Mouse (Mus musculus) intestine, embryonic 16.5 days (tissue): ENCODE data around the gene Lrrc17. TPM values are rescaled to one million over a fixed set of nuclear protein-coding genes. Genes with fewer than 3 reads are reported as not detected.
"Not testable (repeated sequence)": the region's sequence is repeated elsewhere in the genome, so short reads cannot be mapped to it uniquely, and the experiment has no call there.

Source experiments
- ATAC-seq: fragments of 200-750 bp; cut with Nextera tagmentation; 2 replicates; pipeline ENCODE4 v1.8.0; 2017; ENCODE audit warnings: moderate TSS enrichment, moderate library complexity
- H3K27ac ChIP-seq: fragments of 300-500 bp; sonication (generic); 2 replicates; pipeline ENCODE4 v1.5.1; 2014; ENCODE audit warnings: mild to moderate bottlenecking, low read length
- H3K27me3 ChIP-seq: fragments of 300-500 bp; sonication (generic); replicated peaks from 2 replicates; pipeline ENCODE4 v1.6.1; 2014; ENCODE audit warnings: low read length, control low read depth, mixed read lengths; ENCODE audit not compliant: control insufficient read depth, insufficient read depth
- H3K36me3 ChIP-seq: fragments of 300-500 bp; sonication (generic); 2 replicates; pipeline ENCODE4 v1.6.1; 2014; ENCODE audit warnings: low read length, control low read depth; ENCODE audit not compliant: control insufficient read depth, insufficient read depth
- H3K4me1 ChIP-seq: fragments of 300-500 bp; sonication (generic); 2 replicates; pipeline ENCODE4 v1.6.1; 2014; ENCODE audit warnings: low read length, control low read depth, mixed read lengths; ENCODE audit not compliant: control insufficient read depth, insufficient read depth
- H3K4me2 ChIP-seq: fragments of 300-500 bp; sonication (generic); 2 replicates; pipeline ENCODE4 v1.6.1; 2014; ENCODE audit warnings: low read depth, low read length, control low read depth
- H3K4me3 ChIP-seq: fragments of 300-500 bp; sonication (generic); 2 replicates; pipeline ENCODE4 v1.5.1; 2014; ENCODE audit warnings: mild to moderate bottlenecking, low read length
- H3K9ac ChIP-seq: fragments of 300-500 bp; sonication (generic); 2 replicates; pipeline ENCODE4 v1.6.1; 2014; ENCODE audit warnings: low read depth, low read length
- H3K9me3 ChIP-seq: fragments of 300-500 bp; sonication (generic); 2 replicates; pipeline ENCODE4 v1.6.1; 2016; ENCODE audit warnings: low read length, control low read depth; ENCODE audit not compliant: control insufficient read depth
- WGBS: fragments of 180-500 bp; shearing (Covaris S2); extraction: QIAGEN DNeasy Blood & Tissue Kit; methylation state at CpG from one replicate; pipeline ENCODE4 v1.1.7; 2014; 5-methylcytosine and 5-hydroxymethylcytosine counted together
- polyA plus RNA-seq: library from polyadenylated mRNA; unstranded; fragments of >200 nt; fragmentation: Nextera tagmentation; extraction: Ambion mirVana; gene quantifications from 2 replicates; pipeline ENCODE4 v1.2.1, GENCODE M21; 2015

Gene Lrrc17
- polyA plus RNA-seq, 1 experiment from 2014 or later = 38.0 TPM

GRCm38 (mm10) chr5:21578136-21578535 is 34.8 kb downstream of the Lrrc17 start:
- no peak for ATAC-seq
- Histone ChIP-seq H3K9ac (no peak overlapping the region), H3K9me3 (no peaks in the 10 kb centered on the region), H3K4me1 (no peaks in the 10 kb centered on the region), H3K36me3 (no peaks in the 10 kb centered on the region), H3K27ac (no peak overlapping the region), H3K27me3 (no peaks in the 10 kb centered on the region), H3K4me2 (no peak overlapping the region), H3K4me3 (no peak overlapping the region)
- WGBS = 87% methylated on average over 3 of the region's 3 CpGs

DNA sequence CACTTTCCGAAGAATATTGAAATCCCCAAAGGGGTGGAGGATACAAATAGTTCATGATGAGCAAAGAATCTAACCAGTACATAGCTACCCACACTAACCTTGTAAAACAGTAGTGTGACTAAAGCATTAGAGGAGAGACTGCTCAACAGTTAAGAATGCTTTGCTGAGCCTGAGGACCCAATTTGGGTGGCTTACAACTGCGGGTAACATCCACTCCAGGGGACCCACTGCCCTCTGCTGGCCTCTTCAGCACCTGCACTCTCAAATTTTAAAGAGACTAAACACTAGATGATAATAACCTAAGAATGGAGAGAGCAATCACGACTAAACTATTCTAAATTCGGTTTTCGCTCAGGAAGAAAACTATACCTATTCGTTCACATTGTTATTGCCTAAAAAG is 43.4 kb downstream of the Lrrc17 start:
- 57% methylated on average over 6 of the region's 6 CpGs for WGBS
- H3K4me3 ChIP-seq = no peak overlapping the region

GRCm38 (mm10) chr5:21587683-21588082 is 44.3 kb downstream of the Lrrc17 start:
- WGBS = 73% methylated on average over 7 of the region's 7 CpGs
- Histone ChIP-seq H3K9me3 (no peaks in the 10 kb centered on the region), H3K4me2 (no peak overlapping the region), H3K36me3 (no peaks in the 10 kb centered on the region), H3K4me1 (no peaks in the 10 kb centered on the region), H3K27ac (no peak overlapping the region), H3K4me3 (no peak overlapping the region), H3K27me3 (no peaks in the 10 kb centered on the region), H3K9ac (no peak overlapping the region)
- ATAC-seq = no peak

More for the DNA sequence above, 43.4 kb downstream of the Lrrc17 start:
- H3K4me1 ChIP-seq = no peaks in the 10 kb centered on the region
- H3K4me2 ChIP-seq = no peak overlapping the region
- no peaks in the 10 kb centered on the region for H3K9me3 ChIP-seq
- H3K9ac ChIP-seq = no peak overlapping the region
- no peaks in the 10 kb centered on the region for H3K36me3 ChIP-seq
- no peak for ATAC-seq
- H3K27ac ChIP-seq = no peak overlapping the region
- no peaks in the 10 kb centered on the region for H3K27me3 ChIP-seq

GRCm38 (mm10) chr5:21588220-21588619 is 44.9 kb downstream of the Lrrc17 start:
- Histone ChIP-seq H3K27me3 (no peaks in the 10 kb centered on the region), H3K36me3 (no peaks in the 10 kb centered on the region), H3K9me3 (no peaks in the 10 kb centered on the region), H3K4me3 (no peak overlapping the region), H3K9ac (no peak overlapping the region), H3K27ac (no peak overlapping the region), H3K4me2 (no peak overlapping the region), H3K4me1 (no peaks in the 10 kb centered on the region)
- 86% methylated on average over 13 of the region's 13 CpGs for WGBS
- ATAC-seq = no peak

DNA sequence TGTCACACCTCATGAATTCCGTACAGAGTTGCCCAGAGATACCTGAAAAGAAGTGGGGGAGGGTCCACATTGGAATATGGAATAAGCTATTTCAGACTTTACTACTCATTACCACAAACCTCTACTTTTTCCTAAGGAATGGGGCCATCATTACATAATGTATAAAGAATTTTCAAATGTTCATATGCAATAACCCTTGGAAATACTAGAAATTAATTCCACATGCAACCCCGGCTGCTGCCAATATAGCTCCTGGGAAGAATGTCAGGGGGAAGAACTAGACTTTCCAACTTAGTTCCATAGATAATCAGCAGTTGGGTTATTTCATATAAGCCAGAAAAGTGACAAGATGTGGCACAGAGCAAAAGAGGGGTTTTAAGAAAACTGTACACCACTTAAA is 48.7 kb downstream of the Lrrc17 start:
- no peaks in the 10 kb centered on the region for H3K27me3 ChIP-seq
- no peak overlapping the region for H3K4me2 ChIP-seq
- H3K36me3 ChIP-seq = no peaks in the 10 kb centered on the region
- WGBS = 75% methylated on average over 2 of the region's 2 CpGs
- no peaks in the 10 kb centered on the region for H3K9me3 ChIP-seq
- no peak overlapping the region for H3K27ac ChIP-seq
- H3K9ac ChIP-seq = no peak overlapping the region
- H3K4me1 ChIP-seq = no peaks in the 10 kb centered on the region
- no peak overlapping the region for H3K4me3 ChIP-seq
- ATAC-seq = no peak

DNA sequence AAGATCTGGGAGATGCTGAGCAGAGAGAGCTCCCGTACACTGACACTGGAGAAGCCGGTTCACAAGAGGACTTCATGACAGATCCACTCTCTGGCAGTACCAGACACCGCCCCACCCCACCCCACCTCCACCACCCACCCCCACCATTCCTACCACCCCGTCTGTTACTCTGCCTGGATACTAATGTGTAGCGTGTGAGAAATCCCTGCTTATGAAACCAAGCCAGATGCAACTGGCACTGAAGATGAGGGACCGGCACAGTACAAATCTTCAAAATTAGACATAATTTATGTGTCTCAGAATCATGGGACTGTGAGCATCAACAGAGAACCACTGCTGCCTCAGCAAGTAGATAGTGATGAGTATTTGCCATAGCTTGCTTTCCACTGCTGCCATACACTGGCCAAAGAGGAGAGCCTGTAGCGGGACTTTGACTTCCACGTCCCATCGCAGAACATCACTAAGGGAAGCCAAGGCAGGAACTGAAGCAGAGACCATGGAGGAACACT is 49.9 kb downstream of the Lrrc17 start:
- Histone ChIP-seq H3K4me1 (no peaks in the 10 kb centered on the region), H3K4me2 (no peak overlapping the region), H3K9ac (no peak overlapping the region), H3K36me3 (no peaks in the 10 kb centered on the region), H3K4me3 (no peak overlapping the region), H3K9me3 (no peaks in the 10 kb centered on the region), H3K27me3 (no peaks in the 10 kb centered on the region), H3K27ac (no peak overlapping the region)
- WGBS = 85% methylated on average over 9 of the region's 9 CpGs
- ATAC-seq = no peak

- 61% methylated on average over 2 of the region's 2 CpGs for WGBS
- H3K9ac ChIP-seq, H3K36me3 ChIP-seq, H3K4me2 ChIP-seq, H3K27ac ChIP-seq, H3K27me3 ChIP-seq, H3K4me1 ChIP-seq, ATAC-seq, H3K9me3 ChIP-seq, H3K4me3 ChIP-seq: not testable (repeated sequence)
These were observed 56.2 kb downstream of the Lrrc17 start for GRCm38 (mm10) chr5:21599536-21599935.

DNA sequence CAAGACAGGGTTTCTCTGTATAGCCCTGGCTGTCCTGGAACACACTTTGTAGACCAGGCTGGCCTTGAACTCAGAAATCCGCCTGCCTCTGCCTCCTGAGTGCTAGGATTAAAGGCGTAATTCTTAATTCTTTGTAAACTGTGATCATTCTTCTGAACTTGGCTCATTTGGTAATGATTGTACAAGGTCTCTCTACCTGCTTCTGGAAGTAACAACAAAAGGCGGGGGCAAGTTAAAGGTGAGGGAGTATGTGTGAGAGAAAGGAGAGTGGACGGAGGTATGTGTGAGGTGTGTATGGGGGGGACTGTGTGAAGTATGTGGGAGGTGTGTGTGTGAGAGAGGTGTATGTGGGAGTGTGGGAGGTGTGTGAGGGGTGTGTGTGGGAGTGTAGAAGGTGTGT is 56.6 kb downstream of the Lrrc17 start:
- Histone ChIP-seq H3K36me3 (no peaks in the 10 kb centered on the region), H3K4me1 (no peaks in the 10 kb centered on the region), H3K4me2 (no peak overlapping the region), H3K4me3 (no peak overlapping the region), H3K27me3 (no peaks in the 10 kb centered on the region), H3K9me3 (no peaks in the 10 kb centered on the region), H3K9ac (no peak overlapping the region), H3K27ac (no peak overlapping the region)
- ATAC-seq = no peak
- 90% methylated on average over 4 of the region's 4 CpGs for WGBS

- Histone ChIP-seq H3K27me3 (no peaks in the 10 kb centered on the region), H3K27ac (no peak overlapping the region), H3K9ac (no peak overlapping the region), H3K9me3 (no peaks in the 10 kb centered on the region), H3K4me2 (no peak overlapping the region), H3K4me3 (no peak overlapping the region), H3K4me1 (no peaks in the 10 kb centered on the region), H3K36me3 (no peaks in the 10 kb centered on the region)
- ATAC-seq = no peak
- 66% methylated on average over 6 of the region's 6 CpGs for WGBS
These were observed 62.6 kb downstream of the Lrrc17 start for GRCm38 (mm10) chr5:21605936-21606335.
